Mouse (Mus musculus) adipocyte (in vitro differentiated cells): ENCODE measurements around the gene Cyp2w1.
"Not testable (repeated sequence)": the region's sequence is repeated elsewhere in the genome, so short reads cannot be mapped to it uniquely, and the experiment has no call there.

Experiments
- DNase-seq: peaks from one replicate; pipeline ENCODE4 v3.0.0-alpha.2; 2016; ENCODE audit warnings: low spot score

Gene Cyp2w1

GRCm38 (mm10) chr5:139384531-139384930 lies 32.1 kb downstream of the Cyp2w1 start:
- DNase-seq = peak; percentile 98

DNA sequence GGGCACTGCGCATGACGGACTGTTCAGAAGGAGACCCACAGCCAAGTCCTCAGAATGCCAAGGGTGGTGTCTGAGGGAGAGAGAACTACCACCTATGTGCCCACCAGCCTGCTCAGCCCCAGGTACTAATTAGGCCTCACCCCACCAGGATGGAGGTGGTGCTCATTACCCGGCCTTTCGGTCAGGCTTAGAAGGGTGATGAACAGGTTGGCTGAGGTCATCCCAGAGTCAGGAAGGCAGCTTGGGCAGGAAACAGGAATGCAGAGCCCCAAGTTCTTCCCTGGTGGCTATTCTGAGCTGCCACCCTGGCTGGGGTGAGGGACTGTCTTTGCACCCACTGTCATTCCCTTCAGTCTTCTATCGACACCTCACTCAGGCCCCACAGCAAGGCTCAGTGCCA lies 33.6 kb downstream of the Cyp2w1 start:
- no peak for DNase-seq

- DNase-seq = no peak
Measured at GRCm38 (mm10) chr5:139387329-139388194, 35.1 kb downstream of the Cyp2w1 start.

DNA sequence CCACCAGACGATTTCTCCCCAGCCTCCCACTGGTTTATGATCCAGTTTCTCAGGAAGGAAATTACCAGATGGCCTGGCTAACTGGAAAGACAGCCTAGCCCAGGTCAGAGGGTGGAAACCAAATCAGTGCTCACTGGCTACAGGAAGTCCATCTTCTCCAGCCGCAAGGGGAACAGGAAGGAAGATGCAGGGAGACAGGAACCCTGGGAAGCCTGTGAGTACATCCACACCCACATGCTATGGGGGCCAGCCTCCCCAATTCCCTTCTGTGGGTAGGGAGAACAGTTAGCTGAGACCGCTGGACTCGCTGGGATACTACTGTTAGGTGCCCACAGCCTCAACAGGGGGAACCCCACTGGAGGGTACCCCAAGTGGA lies 35.8 kb downstream of the Cyp2w1 start:
- no peak for DNase-seq

- no peak for DNase-seq
Measured at GRCm38 (mm10) chr5:139388694-139389675, 36.6 kb downstream of the Cyp2w1 start.

DNA sequence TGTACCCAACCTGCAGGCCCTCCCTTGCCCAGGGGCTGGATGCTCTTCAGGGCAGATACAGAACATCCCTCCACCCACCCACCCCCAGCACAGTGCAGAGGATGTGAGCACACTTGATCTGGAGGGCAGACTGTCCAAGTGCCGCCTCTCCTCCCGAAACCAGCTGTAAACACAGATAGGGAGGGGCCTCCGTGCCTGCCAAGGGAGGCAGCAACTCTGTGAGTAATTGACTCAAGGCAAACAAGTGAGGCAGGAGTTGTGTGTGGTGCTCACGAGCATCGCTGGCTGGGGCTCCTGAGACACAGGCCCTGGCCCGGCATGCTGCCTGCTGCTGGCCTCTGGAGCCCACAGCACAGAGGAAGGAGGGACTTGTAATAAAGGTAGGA lies 37.3 kb downstream of the Cyp2w1 start:
- DNase-seq = peak; percentile 96

DNA sequence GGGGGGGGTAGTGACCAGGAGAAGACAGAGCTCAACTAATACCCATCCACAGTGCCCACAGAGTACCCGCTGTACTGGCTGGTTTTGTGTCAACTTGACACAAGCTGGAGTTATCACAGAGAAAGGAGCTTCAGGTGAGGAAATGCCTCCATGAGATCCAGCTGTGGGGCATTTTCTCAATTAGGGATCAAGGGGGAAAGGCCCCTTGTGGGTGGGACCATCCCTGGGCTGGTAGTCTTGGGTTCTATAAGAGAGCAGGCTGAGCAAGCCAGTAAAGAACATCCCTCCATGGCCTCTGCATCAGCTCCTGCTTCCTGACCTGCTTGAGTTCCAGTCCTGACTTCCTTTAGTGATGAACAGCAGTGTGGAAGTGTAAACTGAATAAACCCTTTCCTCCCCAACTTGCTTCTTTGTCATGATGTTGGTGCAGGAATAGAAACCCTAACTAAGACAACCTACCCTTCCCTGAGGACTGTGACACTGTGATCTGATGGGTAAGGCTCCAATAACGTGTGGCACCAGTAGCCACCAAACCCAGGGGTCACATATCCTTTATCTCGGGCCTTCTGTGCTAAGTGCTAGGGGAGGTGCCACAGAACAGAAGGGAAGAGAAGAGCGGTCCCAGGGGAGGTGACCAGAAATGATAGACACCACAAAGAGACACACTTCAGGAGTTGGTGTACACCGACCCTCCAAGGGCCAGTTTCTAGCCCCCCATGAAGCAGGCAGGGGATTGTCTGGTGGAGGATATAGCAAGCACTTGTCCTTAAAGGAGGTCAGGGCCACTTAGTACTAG lies 38.1 kb downstream of the Cyp2w1 start:
- DNase-seq = not testable (repeated sequence)

DNA sequence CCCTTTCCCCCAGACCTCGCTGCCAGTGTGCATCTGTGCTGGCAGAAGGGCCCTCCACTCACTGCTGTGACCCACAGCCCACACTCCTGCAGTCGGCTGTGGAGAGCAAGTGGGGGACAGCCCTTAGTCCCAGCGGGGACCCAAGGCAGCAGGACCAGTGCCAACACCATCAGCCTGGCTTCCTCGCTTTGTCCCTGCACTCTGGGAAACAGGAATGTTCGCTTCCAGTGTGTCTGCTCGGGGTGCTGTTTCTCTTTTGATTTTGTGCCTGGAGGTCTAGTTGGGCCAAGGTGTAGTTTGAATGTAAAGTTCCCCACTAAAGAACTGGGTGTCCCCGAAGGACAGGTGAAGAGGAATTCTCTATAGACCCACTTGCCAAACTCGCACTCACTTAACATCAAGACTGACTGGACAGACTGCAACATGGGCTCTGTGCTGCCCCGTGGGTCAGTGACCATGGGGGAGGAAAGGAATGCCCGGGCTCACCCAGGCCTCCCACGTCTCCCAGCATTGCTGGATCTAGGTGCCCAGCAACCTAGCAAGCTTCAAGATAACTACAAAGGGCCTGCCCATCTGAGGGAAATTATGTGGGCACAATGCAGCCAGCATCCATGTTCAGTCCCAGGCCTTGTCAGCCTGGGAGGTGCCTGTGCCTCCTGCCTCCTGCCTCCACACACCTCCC lies 39.0 kb downstream of the Cyp2w1 start:
- DNase-seq = no peak

DNA sequence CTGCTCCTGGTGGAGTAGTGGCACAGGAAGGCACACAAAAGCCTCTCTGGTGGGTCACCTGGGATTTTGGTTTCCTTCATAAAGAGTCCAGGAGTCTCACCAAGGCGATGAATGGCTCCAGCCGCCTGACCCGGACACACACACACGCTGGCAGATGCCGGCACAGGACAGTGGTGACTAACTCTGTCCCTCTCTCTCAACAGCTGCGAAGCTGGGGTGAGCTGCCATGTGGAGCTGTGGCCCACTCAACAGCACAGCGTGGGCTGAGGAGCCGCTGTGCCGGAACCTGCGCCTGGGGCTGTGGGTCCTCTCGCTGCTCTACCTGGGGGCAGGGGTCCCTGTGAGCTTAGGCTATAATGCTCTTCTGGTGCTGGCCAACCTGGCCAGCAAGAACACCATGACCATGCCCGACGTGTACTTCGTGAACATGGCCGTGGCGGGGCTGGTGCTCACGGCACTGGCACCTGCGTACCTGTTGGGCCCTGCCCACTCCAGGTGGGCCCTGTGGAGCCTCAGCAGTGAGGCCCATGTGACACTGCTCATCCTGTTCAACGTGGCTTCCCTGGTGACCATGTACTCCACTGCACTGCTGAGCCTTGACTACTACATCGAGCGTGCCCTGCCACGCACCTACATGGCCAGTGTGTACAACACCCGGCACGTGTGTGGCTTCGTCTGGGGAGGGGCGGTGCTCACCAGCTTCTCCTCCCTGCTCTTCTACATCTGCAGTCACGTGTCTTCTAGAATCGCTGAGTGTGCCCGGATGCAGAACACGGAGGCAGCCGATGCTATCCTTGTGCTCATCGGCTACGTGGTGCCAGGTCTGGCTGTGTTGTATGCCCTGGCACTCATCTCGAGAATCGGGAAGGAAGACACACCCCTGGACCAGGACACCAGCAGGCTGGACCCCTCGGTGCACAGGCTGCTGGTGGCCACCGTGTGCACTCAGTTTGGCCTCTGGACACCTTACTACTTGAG lies 40.1 kb downstream of the Cyp2w1 start:
- no peak for DNase-seq

DNA sequence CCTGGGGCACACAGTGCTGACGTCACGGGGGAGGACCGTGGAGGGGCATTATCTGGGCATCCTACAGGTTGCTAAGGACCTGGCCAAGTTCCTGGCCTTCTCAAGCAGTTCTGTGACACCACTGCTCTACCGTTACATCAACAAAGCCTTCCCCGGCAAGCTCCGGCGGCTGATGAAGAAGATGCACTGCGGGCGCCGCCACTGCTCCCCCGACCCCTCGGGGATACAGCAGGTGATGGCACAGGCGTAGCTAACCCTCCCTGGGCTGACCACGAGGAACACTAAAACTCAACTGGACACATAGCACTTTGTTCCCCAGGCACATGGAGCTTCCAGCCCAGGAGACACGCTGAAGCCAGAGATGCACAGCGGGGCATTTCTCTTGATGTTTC lies 40.8 kb downstream of the Cyp2w1 start:
- no peak for DNase-seq

DNA sequence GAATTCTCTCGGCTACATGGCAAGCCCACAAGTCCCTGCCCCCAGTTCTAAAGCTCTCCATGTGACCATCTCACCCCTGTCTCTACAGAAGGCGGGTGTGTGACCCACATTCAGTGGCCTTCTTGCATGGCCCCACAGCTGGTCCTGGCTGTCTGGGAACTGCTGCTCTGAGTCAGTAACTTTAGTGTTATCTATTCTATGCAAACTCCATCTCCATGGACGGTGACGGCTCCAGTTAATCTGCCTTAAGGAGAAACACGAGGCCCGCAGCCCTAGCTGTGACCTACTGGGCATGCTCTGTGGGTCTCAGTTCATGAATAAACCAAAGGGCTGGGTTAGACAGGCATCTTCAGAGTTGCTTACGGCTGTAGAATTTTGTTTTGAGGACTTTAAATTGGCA lies 42.0 kb downstream of the Cyp2w1 start:
- no peak for DNase-seq

DNA sequence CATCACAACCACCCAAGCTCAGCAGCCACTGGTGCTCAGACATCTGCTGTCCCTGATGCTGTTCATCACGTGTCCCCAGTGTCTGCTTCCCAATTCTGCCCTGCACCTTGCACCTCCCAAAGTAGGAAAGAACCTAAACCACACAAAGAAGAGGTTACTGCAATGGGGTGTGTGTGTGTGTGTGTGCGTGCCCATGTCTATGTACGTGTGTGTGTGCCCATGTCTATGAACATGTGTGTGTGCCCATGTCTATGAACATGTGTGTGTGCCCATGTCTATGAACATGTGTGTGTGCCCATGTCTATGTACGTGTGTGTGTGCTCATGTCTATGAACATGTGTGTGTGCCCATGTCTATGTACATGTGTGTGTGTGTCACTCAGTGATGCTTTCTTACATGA lies 43.1 kb downstream of the Cyp2w1 start:
- no peak for DNase-seq

DNA sequence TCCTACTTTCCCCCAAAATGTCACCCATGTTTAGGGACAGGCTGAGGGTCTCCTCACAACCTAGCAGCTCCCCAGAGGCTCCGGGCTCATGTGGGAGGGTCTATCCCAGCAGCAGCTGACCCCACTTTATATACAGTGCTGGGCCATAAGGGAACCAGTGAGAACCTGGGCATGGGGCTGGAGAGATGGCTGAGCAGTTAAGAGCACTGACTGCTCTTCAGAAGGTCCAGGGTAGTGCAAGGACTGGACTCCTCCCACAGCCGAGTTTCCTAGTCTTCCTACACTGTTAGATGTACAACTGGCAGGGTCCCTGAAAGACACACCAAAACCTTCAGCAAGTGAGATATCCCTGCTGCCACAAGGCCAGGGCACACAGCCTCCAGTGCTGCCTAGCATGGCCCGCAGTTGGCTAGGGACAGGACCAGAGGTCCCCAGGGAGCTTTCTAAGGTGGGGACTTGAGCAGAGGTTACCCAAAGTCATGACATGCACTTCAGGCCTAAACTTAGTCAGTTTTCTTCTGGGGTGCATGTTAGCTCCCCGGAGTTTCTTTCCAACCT lies 45.0 kb downstream of the Cyp2w1 start:
- no peak for DNase-seq

GRCm38 (mm10) chr5:139397959-139398753 lies 45.7 kb downstream of the Cyp2w1 start:
- DNase-seq = peak; percentile 99

DNA sequence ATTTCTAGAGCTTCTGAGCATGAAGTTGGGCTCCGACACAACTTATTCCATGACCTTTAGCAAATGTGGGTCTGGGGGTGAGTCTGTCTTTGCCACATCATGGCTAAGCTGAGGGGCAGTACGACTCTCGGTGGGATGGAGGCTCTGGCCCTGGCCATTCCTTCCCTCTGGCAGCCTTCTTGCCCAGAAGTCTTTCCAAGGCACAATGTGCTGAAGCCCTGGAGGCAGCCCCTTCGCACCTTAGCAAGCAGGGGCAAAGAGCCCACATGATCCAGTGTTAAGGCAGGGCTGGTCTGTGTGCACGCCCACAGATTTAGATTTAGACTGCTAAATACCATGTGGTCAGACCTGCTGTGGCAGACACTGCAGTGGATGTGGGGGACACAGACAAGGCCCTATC lies 46.4 kb downstream of the Cyp2w1 start:
- no peak for DNase-seq

GRCm38 (mm10) chr5:139399991-139400390 lies 47.6 kb downstream of the Cyp2w1 start:
- DNase-seq = no peak

DNA sequence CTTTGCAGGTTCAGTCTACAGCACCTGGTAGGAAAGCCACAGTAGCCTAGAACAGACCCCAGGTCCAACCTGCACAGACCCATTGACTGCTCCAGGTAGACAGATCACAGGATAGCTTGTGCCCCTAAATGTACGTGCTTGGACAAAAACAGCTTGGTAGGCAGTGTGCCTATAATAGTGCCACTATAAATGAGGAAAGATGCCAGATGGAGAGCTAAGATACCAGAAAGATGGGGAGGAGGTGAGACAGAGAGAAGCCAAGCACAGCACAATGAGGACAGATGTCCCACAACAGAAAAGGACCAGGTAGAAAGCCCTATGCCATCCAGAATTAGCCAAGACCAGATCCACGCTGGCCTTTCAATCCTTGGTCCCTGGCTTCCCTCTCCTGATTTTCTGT lies 49.7 kb downstream of the Cyp2w1 start:
- DNase-seq = no peak

DNA sequence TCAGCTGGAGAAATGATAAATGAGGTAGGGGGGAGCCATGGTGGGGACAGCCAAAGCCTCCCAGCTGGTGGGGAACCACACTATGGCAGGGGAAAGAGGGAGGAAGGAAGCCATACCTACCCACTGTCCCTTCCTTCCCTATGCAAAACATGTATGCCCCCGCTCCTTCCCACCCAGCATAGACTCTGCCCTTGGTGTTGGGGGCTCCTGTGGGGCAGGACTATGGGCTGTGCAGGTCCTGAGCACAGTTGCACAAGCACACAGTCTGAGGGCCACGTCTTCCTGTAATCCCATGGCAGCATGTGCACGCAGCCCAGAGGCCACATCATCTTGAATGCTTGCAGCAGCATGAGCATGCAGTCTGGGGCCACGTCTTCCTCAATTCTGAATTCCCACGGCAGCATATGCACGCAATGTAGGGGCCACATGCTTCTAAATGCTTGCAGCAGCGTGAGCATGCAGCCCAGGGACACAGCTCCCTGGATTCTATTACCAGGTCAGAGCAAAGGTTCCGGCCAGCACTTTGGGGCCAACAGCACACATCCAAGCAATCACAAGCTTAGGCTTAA lies 51.4 kb downstream of the Cyp2w1 start:
- DNase-seq = no peak
